Mouse (Mus musculus) thymus, adult 2 months (tissue): ENCODE measurements at regions not wholly inside any gene's neighbourhood (a gene's known extent, or its start where the extent isn't known, plus 50 kb on each side); places are given as distances from the start of the nearest gene placed in this dataset.

Experiments
- DNase-seq: peaks from one replicate; pipeline ENCODE4 v3.0.0; 2021
- H3K27ac ChIP-seq: fragments of 200-500 bp; 2 replicates; pipeline ENCODE4 v1.5.1; 2012; ENCODE audit warnings: low read length, control low read depth; ENCODE audit not compliant: control insufficient read depth, insufficient read depth
- H3K27me3 ChIP-seq: fragments of 200-500 bp; 2 replicates; pipeline ENCODE4 v1.6.1; 2012; ENCODE audit warnings: mild to moderate bottlenecking, low read length, moderate library complexity, mixed read lengths; ENCODE audit not compliant: control insufficient read depth, insufficient read depth
- H3K36me3 ChIP-seq: fragments of 200-500 bp; 2 replicates; pipeline ENCODE4 v1.6.1; 2012; ENCODE audit warnings: mild to moderate bottlenecking, low read length, moderate library complexity; ENCODE audit not compliant: control insufficient read depth, insufficient read depth
- H3K4me1 ChIP-seq: fragments of 200-500 bp; replicated peaks from 2 replicates; pipeline ENCODE4 v1.6.1; 2012; ENCODE audit warnings: low read length; ENCODE audit not compliant: control insufficient read depth, insufficient read depth
- H3K4me3 ChIP-seq: fragments of 200-500 bp; 2 replicates; pipeline ENCODE4 v1.5.1; 2012; ENCODE audit warnings: mild to moderate bottlenecking, low read length, control low read depth, moderate library complexity; ENCODE audit not compliant: control insufficient read depth, insufficient read depth
- CTCF ChIP-seq: fragments of 200-500 bp; IDR thresholded peaks from 2 replicates; pipeline ENCODE4 v1.5.1; 2012; ENCODE audit warnings: mild to moderate bottlenecking, control low read depth, low read length, moderate library complexity, borderline replicate concordance; ENCODE audit not compliant: control insufficient read depth, poor library complexity, insufficient read depth; ENCODE audit errors: extremely low read depth
- POLR2A ChIP-seq: fragments of 200-500 bp; IDR thresholded peaks from 2 replicates; pipeline ENCODE4 v1.6.1; 2012; ENCODE audit warnings: mild to moderate bottlenecking, low read length, control low read depth, moderate library complexity; ENCODE audit not compliant: control insufficient read depth, poor library complexity, insufficient read depth; ENCODE audit errors: extremely low read depth
- WGBS: fragments of 180-500 bp; shearing (Covaris S2); methylation state at CpG from one replicate; pipeline ENCODE4 v1.1.7; 2018; 5-methylcytosine and 5-hydroxymethylcytosine counted together

GRCm38 (mm10) chr14:105676646-105676930 is 220.0 kb downstream of the Spry2 start:
- Histone ChIP-seq H3K27me3 (no peaks in the 10 kb centered on the region), H3K36me3 (no peaks in the 10 kb centered on the region), H3K27ac (no peak overlapping the region), H3K4me1 (no peaks in the 10 kb centered on the region), H3K4me3 (no peak overlapping the region)
- no peak for DNase-seq
- TF ChIP-seq POLR2A (no peak), CTCF (no peak)
- 54% methylated on average over 4 of the region's 4 CpGs for WGBS

- DNase-seq, result no peak
- no peak overlapping the region for H3K4me3 ChIP-seq
- TF ChIP-seq CTCF (no peak), POLR2A (no peak)
- 69% methylated on average over 13 of the region's 13 CpGs for WGBS
- no peak overlapping the region for H3K27ac ChIP-seq
- H3K27me3 ChIP-seq, result no peaks in the 10 kb centered on the region
- no peaks in the 10 kb centered on the region for H3K36me3 ChIP-seq
- no peaks in the 10 kb centered on the region for H3K4me1 ChIP-seq
These were observed 220.6 kb downstream of the Spry2 start for GRCm38 (mm10) chr14:105675801-105676645.

- no peaks in the 10 kb centered on the region for H3K4me1 ChIP-seq
- no peak overlapping the region for H3K4me3 ChIP-seq
- no peak overlapping the region for H3K27ac ChIP-seq
- H3K36me3 ChIP-seq, result no peaks in the 10 kb centered on the region
- no peak for DNase-seq
- H3K27me3 ChIP-seq, result no peaks in the 10 kb centered on the region
- no peak for TF ChIP-seq CTCF
- no peak for TF ChIP-seq POLR2A
These were observed 221.6 kb downstream of the Spry2 start for GRCm38 (mm10) chr14:105675006-105675405.

- peak; percentile 4 for DNase-seq
- TF ChIP-seq POLR2A (no peak), CTCF (no peak)
- no peak overlapping the region for H3K27ac ChIP-seq
- no peak overlapping the region for H3K4me3 ChIP-seq
- H3K36me3 ChIP-seq, result no peaks in the 10 kb centered on the region
- 2% methylated on average over 11 of the region's 11 CpGs for WGBS
- no peaks in the 10 kb centered on the region for H3K27me3 ChIP-seq
- H3K4me1 ChIP-seq, result peaks cover 3% of the 10 kb centered on the region; the same call in 1 of the 2 replicates
These were observed 227.7 kb downstream of the Spry2 start for GRCm38 (mm10) chr14:105668969-105669368.

GRCm38 (mm10) chr14:105664671-105665198 is 231.9 kb downstream of the Spry2 start:
- no peak for TF ChIP-seq CTCF
- TF ChIP-seq POLR2A, result no peak
- 92% methylated on average over 7 of the region's 7 CpGs for WGBS
- Histone ChIP-seq H3K36me3 (no peaks in the 10 kb centered on the region), H3K27ac (no peak overlapping the region), H3K4me1 (peaks cover 3% of the 10 kb centered on the region; the same call in 1 of the 2 replicates), H3K27me3 (no peaks in the 10 kb centered on the region), H3K4me3 (no peak overlapping the region)
- DNase-seq, result no peak

GRCm38 (mm10) chr14:105663472-105663871 is 233.1 kb downstream of the Spry2 start:
- no peak for TF ChIP-seq POLR2A
- no peak for TF ChIP-seq CTCF
- no peak overlapping the region for H3K27ac ChIP-seq
- 72% methylated on average over 4 of the region's 4 CpGs for WGBS
- no peak for DNase-seq
- H3K4me1 ChIP-seq, result no peaks in the 10 kb centered on the region
- H3K4me3 ChIP-seq, result no peak overlapping the region
- no peaks in the 10 kb centered on the region for H3K36me3 ChIP-seq
- H3K27me3 ChIP-seq, result no peaks in the 10 kb centered on the region

- H3K36me3 ChIP-seq, result no peaks in the 10 kb centered on the region
- 96% methylated on average over 6 of the region's 6 CpGs for WGBS
- no peak overlapping the region for H3K4me3 ChIP-seq
- DNase-seq, result no peak
- no peaks in the 10 kb centered on the region for H3K4me1 ChIP-seq
- H3K27ac ChIP-seq, result no peak overlapping the region
- no peaks in the 10 kb centered on the region for H3K27me3 ChIP-seq
- no peak for TF ChIP-seq POLR2A
- no peak for TF ChIP-seq CTCF
These were observed 233.8 kb downstream of the Spry2 start for GRCm38 (mm10) chr14:105662839-105663238.
